Mouse (Mus musculus) forebrain, embryonic 14.5 days (tissue): ENCODE data around the gene Atp1a4. TPM values are rescaled to one million over a fixed set of nuclear protein-coding genes. Genes with fewer than 3 reads are reported as not detected.

Source experiments
- ATAC-seq: fragments of 200-750 bp; cut with Nextera tagmentation; 2 replicates; pipeline ENCODE4 v1.8.0; 2017; ENCODE audit warnings: mild to moderate bottlenecking, moderate library complexity
- DNase-seq: peaks from one replicate; pipeline ENCODE4 v3.0.0-alpha.2; 2015; ENCODE audit warnings: low spot score
- H3K27ac ChIP-seq: fragments of 300-500 bp; sonication (generic); 2 replicates; pipeline ENCODE4 v1.5.1; 2014; ENCODE audit warnings: low read depth, mild to moderate bottlenecking, control low read depth, low read length, moderate library complexity
- H3K27me3 ChIP-seq: fragments of 300-500 bp; sonication (generic); replicated peaks from 2 replicates; pipeline ENCODE4 v1.6.1; 2014; ENCODE audit warnings: low read length, control low read depth, mixed read lengths; ENCODE audit not compliant: control insufficient read depth, insufficient read depth
- H3K36me3 ChIP-seq: fragments of 300-500 bp; sonication (generic); 2 replicates; pipeline ENCODE4 v1.6.1; 2014; ENCODE audit warnings: low read length, control low read depth; ENCODE audit not compliant: control insufficient read depth, insufficient read depth
- H3K4me1 ChIP-seq: fragments of 300-500 bp; sonication (generic); 2 replicates; pipeline ENCODE4 v1.6.1; 2014; ENCODE audit warnings: antibody characterized with exemption, low read length, control low read depth; ENCODE audit not compliant: control insufficient read depth, insufficient read depth
- H3K4me2 ChIP-seq: fragments of 300-500 bp; sonication (generic); 2 replicates; pipeline ENCODE4 v1.6.1; 2014; ENCODE audit warnings: mild to moderate bottlenecking, control low read depth, low read length
- H3K4me3 ChIP-seq: fragments of 300-500 bp; sonication (generic); 2 replicates; pipeline ENCODE4 v1.5.1; 2014; ENCODE audit warnings: low read depth, low read length, control low read depth
- H3K9ac ChIP-seq: fragments of 300-500 bp; sonication (generic); 2 replicates; pipeline ENCODE4 v1.6.1; 2014; ENCODE audit warnings: mild to moderate bottlenecking, low read length, control low read depth, moderate library complexity
- H3K9me3 ChIP-seq: fragments of 300-500 bp; sonication (generic); replicated peaks from 2 replicates; pipeline ENCODE4 v1.6.1; 2016; ENCODE audit warnings: low read length, control low read depth, mixed read lengths; ENCODE audit not compliant: control insufficient read depth
- WGBS: fragments of 180-500 bp; shearing (Covaris S2); extraction: QIAGEN DNeasy Blood & Tissue Kit; methylation state at CpG from one replicate; pipeline ENCODE4 v1.1.7; 2014; 5-methylcytosine and 5-hydroxymethylcytosine counted together
- polyA plus RNA-seq: library from polyadenylated mRNA; unstranded; fragments of >200 nt; fragmentation: Nextera tagmentation; extraction: Ambion mirVana; gene quantifications from 2 replicates; pipeline ENCODE4 v1.2.1, GENCODE M21; 2014

Gene Atp1a4
- polyA plus RNA-seq, 1 experiment from 2014 or later, result 0.08 TPM

GRCm38 (mm10) chr1:172205741-172206087 lies 52.5 kb downstream of the Atp1a4 start:
- Histone ChIP-seq H3K9ac (peak overlapping the region; percentile 92), H3K9me3 (no peaks in the 10 kb centered on the region), H3K27me3 (no peaks in the 10 kb centered on the region), H3K27ac (peak overlapping the region; percentile 99), H3K36me3 (0 out of 2 replicates have a peak, but pooled peaks cover 6% of the 10 kb centered on the region), H3K4me2 (peak overlapping the region; percentile 79), H3K4me1 (peaks cover 53% of the 10 kb centered on the region), H3K4me3 (peak overlapping the region; percentile 71)
- DNase-seq (no peak), ATAC-seq (no peak)
- WGBS, result 1% methylated on average over 3 of the region's 3 CpGs

GRCm38 (mm10) chr1:172204814-172205740 lies 53.1 kb downstream of the Atp1a4 start:
- peak overlapping the region; percentile 99 for H3K27ac ChIP-seq
- peak overlapping the region; percentile 79 for H3K4me2 ChIP-seq
- 9% methylated on average over 15 of the region's 15 CpGs for WGBS
- H3K9me3 ChIP-seq, result no peaks in the 10 kb centered on the region
- no peaks in the 10 kb centered on the region for H3K27me3 ChIP-seq
- H3K36me3 ChIP-seq, result peaks cover 7% of the 10 kb centered on the region
- peak overlapping the region; percentile 71 for H3K4me3 ChIP-seq
- peaks cover 58% of the 10 kb centered on the region for H3K4me1 ChIP-seq
- ATAC-seq (no peak), DNase-seq (peak; percentile 65)
- peak overlapping the region; percentile 92 for H3K9ac ChIP-seq

DNA sequence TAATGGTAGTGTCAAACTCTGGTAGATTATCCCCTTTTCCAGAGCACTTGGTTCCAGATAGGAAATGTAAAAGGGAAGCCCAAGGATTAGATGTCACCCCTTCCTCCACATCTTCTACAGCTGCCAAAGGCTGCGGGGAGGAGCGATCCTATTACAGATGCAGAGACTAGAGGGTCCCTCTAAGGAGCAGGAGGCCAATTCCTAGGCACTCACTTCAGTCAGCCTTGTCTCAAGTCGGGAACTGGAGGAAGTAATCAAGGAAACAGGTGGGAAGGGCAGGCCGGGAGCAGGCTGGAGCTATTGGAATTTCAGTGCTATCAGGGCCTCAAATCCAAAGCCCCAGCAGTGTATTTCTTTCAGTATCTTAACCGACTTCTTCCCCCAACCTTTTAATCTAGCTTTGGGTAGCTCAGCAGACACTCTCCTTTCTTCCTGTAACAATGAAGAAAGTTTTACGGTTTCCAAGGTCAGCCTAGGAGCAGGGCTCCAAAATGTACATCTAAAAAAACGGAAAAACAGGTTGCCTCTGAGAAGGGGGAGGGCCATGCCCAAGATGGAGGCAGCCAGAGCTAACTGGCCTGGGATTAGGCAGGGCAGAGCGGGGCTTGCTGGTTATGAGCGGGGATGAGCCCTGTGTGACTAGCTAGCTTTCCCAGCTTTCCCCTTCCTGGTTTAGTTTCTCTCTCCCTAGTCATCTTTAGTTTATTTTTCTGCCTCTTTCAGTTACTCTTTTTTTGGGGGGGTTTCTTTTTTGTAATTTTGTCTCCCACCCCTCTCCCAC lies 54.0 kb downstream of the Atp1a4 start:
- Histone ChIP-seq H3K27ac (peak overlapping the region; percentile 99), H3K36me3 (peaks cover 15% of the 10 kb centered on the region), H3K27me3 (no peaks in the 10 kb centered on the region), H3K9me3 (no peaks in the 10 kb centered on the region), H3K4me3 (peak overlapping the region; percentile 71), H3K9ac (peak overlapping the region; percentile 92), H3K4me2 (peak overlapping the region; percentile 79), H3K4me1 (peaks cover 61% of the 10 kb centered on the region)
- no peak for ATAC-seq
- 2% methylated on average over 9 of the region's 9 CpGs for WGBS
- no peak for DNase-seq

DNA sequence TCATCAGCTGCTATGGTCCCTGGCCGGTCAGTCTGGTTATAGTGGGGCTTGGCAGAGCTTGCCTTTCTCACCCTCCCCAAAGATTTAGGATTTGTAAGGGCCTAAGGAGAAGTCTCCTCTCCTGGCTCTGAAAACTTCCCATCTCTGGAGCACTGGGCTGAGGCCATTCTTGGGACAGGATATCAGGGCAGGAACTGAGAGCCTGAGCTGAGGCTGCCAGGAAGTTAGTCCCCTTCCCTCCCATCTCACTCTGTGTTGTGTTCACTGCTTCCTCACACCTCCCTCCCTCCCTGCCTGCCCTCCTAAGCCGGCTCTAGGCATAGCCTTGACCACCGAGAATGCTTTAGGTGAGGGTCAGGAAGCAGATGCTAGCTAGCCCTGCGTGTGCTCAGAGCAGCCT lies 54.6 kb downstream of the Atp1a4 start:
- Histone ChIP-seq H3K27me3 (no peaks in the 10 kb centered on the region), H3K36me3 (peaks cover 21% of the 10 kb centered on the region), H3K4me1 (peaks cover 61% of the 10 kb centered on the region), H3K9ac (peak overlapping the region; percentile 92), H3K4me2 (peak overlapping the region; percentile 79), H3K4me3 (peak overlapping the region; percentile 71), H3K27ac (peak overlapping the region; percentile 99), H3K9me3 (no peaks in the 10 kb centered on the region)
- 4% methylated on average over 4 of the region's 4 CpGs for WGBS
- no peak for ATAC-seq
- DNase-seq, result no peak

- no peaks in the 10 kb centered on the region for H3K9me3 ChIP-seq
- H3K9ac ChIP-seq, result peak overlapping the region; percentile 92
- 7% methylated on average over 2 of the region's 2 CpGs for WGBS
- H3K4me2 ChIP-seq, result peak overlapping the region; percentile 79
- H3K27ac ChIP-seq, result peak overlapping the region; percentile 99
- no peaks in the 10 kb centered on the region for H3K27me3 ChIP-seq
- H3K4me3 ChIP-seq, result peak overlapping the region; percentile 71
- DNase-seq, result peak; percentile 92
- H3K4me1 ChIP-seq, result peaks cover 61% of the 10 kb centered on the region
- ATAC-seq, result peak; percentile 40
- peaks cover 26% of the 10 kb centered on the region for H3K36me3 ChIP-seq
Measured at GRCm38 (mm10) chr1:172202894-172203522, 55.2 kb downstream of the Atp1a4 start.

- 2% methylated on average over 14 of the region's 14 CpGs for WGBS
- Histone ChIP-seq H3K4me2 (peak overlapping the region; percentile 79), H3K9me3 (no peaks in the 10 kb centered on the region), H3K9ac (peak overlapping the region; percentile 92), H3K36me3 (peaks cover 34% of the 10 kb centered on the region), H3K4me1 (peaks cover 57% of the 10 kb centered on the region), H3K4me3 (peak overlapping the region; percentile 23), H3K27ac (peak overlapping the region; percentile 99), H3K27me3 (no peaks in the 10 kb centered on the region)
- ATAC-seq (no peak), DNase-seq (peak; percentile 73)
Measured at GRCm38 (mm10) chr1:172201967-172202880, 56.0 kb downstream of the Atp1a4 start.

GRCm38 (mm10) chr1:172200871-172201447 lies 57.3 kb downstream of the Atp1a4 start:
- WGBS, result 3% methylated on average over 7 of the region's 7 CpGs
- Histone ChIP-seq H3K4me2 (peak overlapping the region; percentile 79), H3K27ac (peak overlapping the region; percentile 99), H3K4me1 (peaks cover 52% of the 10 kb centered on the region), H3K4me3 (peak overlapping the region; percentile 10; the same call in 1 of the 2 replicates), H3K9ac (peak overlapping the region; percentile 35), H3K9me3 (no peaks in the 10 kb centered on the region), H3K36me3 (peaks cover 47% of the 10 kb centered on the region), H3K27me3 (no peaks in the 10 kb centered on the region)
- peak; percentile 77 for ATAC-seq
- DNase-seq, result peak; percentile 98
